Mouse (Mus musculus): Measurements from ENCODE around the gene Vsig4.
"Not testable (repeated sequence)": the region's sequence is repeated elsewhere in the genome, so short reads cannot be mapped to it uniquely, and the experiment has no call there.

The Vsig4 gene

DNA sequence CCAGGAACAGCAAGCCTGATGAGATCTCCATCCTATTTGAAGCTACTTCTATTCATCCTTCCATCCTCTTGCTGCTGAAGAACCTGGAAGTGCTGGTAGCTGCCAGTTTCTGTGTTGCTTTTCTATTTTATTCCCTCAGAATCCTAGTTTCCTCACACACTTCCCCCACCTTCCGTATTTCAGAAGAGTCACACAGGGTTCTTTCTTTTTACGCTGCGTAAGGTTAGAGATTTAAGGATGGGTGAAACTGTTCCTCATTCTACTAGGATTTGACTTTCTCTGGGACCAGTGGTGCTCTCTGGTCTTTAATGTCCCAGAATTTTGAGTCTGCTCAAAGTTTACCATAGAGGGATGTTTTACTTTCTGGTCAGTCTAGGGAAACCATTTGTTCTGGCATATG is at the start of gene Vsig4:
Gene Vsig4, minus strand, starts transcription at position 101 of the 400 bp plus-strand sequence.
- no peak for DNase-seq (ENCODE audit: low read depth, low spot score)

DNA sequence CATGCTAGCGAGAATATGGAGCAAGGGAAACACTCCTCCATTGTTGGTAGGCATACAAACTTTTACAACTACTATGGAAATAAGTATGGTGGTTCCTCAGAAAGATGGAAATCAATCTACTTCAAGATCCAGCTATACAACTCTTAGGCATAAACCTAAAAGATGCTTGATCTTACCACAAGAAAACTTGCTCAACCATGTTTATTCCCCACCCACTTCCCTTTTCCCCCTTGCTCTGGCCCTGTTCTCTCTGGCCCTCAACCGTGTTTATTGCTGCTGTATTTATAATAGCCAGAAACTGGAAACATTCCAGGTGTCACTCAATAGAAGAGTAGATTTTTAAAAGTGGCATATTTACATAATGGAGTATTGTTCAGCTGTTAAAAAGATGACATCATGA is 45.9 kb upstream of the Vsig4 start:
- no peak for DNase-seq (ENCODE audit: low read depth, low spot score)

DNA sequence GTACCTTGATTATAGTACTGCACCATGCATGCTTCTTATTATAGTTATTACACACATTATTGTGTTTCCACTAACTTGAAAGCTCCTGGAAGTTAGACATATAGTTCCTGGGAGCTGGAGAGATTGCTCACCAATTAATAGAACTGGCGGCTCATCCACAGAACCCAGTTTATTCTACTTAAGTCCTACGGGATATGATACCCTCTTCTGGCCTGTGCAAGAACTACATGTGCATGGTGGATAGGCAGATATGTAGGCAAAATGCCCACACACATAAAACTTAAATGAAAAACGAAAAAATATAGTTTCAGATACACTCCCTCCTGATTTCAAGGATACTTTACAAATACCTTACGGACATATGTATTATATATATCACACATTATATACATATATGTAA is 36.5 kb upstream of the Vsig4 start:
- DNase-seq (ENCODE audit: low read depth, low spot score), result peak; percentile 25

DNA sequence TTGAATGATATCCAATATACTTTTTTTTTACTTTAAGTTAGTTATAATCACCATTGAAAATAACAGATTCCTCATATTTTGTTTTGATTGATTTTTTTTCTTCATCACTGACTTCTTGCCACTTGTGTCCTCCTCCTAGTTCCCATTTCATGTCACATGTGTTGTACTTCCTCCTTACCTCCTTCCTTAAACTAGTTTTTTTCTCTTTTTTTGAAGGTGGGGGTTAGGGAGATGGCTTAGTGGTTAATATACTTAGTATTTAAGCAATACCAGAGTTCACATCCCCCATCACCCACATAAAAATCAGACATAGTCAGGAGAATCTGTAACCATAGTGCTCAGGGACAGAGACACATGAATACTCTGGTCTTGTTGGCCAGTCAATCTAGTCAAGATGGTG is 36.7 kb downstream of the Vsig4 start:
- DNase-seq (ENCODE audit: low read depth, low spot score), result no peak

DNA sequence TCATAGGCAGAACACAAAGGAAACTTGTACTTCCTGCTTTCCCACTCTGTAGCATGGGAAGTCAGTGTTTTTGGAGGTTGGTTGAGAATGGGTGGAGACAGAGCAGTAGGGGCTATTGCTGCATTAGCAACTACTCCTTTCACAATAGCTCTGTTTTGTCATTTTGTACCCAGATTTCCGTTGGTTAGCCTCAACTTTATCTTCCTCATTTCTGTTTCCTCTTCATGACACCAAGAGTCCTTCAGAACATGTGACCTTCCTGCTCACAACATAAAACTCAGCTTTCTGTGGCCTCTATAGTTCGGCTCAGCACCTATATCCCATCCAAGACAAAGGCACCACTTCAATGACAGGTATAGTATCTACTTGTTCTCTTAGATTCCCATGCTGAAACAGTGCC is 53.6 kb downstream of the Vsig4 start:
- no peak for DNase-seq (ENCODE audit: low read depth, low spot score)

DNA sequence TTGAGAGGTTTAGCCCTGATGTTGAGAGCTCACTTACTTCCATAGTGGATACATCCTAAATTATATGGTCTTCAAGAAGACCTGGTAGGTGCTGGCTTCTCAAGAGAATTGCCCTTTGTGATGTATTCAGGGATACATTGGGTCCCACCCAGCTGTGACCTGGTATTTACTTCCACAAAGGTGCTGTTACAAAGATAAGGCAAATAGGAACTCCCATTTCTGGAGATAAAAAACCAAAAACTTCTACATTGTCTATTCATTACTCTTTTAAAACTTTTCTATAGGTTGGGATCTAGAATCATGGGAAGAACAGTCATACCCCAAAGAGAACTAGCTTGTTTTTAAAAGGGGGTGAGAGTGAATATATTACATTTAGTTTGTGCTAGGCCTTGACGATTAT is 54.2 kb downstream of the Vsig4 start:
- no peak for DNase-seq (ENCODE audit: low read depth, low spot score)

DNA sequence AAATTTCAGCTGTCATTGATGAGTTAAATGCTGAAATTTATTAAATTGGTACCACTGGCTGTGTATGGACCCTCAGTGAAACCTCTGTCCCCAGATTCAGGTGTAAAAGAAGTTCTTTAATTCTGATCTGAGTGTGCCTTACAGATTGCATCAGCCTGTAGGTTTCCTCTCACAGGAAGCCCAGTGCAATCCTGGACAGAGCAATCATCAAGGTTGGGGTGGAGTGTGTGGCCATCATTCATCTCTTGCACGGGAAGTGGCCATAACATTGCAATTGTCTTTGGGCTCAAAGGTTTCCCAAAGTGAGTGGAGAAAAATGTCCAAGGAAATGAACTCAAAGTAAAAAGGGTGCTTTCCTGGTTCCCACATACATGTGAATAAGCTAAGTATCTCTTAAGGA is 57.5 kb downstream of the Vsig4 start:
- DNase-seq (ENCODE audit: low read depth, low spot score), result no peak

DNA sequence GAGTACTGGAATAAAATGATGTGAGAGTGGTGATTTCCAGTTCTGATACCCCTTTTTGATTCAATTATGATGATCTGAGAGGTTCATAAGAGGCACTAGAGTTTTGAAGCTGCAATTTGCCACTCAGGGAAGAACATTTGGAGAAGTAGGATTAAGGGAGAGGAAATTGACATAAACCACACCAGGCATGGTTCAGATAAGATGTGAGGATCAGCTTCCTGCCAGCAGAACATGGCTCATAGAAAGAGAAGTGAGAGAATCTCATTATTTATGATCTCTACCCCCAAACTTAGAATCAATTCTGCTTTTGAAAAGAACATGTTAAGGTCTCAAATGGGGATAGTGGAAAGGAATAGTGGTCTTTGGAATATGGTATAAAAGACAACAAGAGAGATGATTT is 66.2 kb downstream of the Vsig4 start:
- no peak for DNase-seq (ENCODE audit: low read depth, low spot score)

DNA sequence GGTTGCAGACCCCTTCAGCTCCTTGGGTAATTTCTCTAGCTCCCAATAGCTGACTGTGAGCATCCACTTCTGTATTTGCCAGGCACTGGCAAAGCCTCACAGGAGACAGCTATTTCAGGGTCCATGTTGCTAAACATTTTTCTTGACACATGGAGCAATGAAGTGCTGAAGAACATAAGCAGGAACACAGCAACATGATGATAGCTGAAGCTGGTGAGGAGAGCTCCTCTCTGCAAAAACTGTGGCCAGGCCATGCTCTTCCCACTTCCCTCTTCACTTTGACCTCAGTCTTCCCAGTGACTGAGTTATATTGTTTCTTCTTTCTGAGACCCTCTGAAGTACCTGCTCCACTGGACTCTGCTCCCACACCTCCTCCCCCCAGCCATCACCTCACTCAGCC is 67.8 kb downstream of the Vsig4 start:
- DNase-seq (ENCODE audit: low read depth, low spot score), result no peak

DNA sequence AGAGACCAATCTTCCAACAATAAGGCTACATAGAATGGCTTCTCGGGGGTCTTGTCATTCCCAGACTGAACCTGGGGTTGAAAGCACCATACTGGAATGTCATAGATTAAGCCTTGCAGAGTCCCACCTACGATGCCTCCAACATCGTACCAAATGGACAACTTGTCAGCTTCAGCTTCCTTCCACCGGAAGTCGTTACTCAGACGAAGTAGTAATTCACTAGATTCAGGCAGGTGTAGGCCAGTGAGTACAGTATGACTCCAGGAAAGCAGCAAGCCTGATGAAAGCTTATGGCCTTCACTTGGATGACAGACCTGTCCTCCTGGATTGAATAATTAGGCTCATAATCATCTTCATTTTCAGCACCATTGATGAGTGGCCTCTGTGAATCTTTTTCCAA is 69.0 kb downstream of the Vsig4 start:
- no peak for DNase-seq (ENCODE audit: low read depth, low spot score)

DNA sequence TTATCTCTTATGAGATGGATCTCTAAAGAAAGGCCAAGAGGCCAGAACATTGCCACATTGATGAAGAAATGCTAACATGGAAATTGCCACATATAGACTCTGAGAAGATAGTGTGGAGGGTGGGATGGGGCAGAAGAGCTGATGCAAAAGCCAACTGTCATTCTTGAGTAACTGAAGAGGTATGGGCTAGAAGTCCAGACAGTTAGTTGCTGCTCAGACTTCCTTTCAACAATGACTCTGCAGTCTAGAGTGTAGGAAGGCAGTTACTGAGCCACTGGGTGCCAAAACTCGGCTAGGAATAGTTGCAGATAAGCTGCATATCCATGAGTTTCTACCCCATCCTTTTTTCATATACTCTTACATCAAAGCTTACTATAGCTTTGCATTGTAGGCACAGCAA is 75.2 kb downstream of the Vsig4 start:
- DNase-seq (ENCODE audit: low read depth, low spot score), result no peak

DNA sequence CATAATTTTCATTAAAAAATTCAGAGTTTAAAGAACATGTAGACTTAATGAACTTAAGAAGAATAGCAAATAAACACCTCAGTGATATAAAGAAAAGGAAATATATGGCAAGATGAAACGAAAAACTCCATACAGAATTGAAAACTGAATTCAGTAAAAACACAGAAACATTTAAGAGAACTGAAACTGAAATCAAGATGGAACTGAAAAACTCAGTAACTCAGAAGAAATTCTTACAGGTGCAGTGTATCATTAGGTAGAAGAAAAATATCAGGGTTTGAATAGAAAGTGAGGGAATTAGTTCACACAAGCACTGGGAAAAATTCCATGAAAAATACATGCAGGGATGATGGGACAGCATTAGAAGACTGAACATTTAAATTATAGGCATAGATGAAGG is 86.4 kb downstream of the Vsig4 start:
- DNase-seq (ENCODE audit: low read depth, low spot score), result no peak

DNA sequence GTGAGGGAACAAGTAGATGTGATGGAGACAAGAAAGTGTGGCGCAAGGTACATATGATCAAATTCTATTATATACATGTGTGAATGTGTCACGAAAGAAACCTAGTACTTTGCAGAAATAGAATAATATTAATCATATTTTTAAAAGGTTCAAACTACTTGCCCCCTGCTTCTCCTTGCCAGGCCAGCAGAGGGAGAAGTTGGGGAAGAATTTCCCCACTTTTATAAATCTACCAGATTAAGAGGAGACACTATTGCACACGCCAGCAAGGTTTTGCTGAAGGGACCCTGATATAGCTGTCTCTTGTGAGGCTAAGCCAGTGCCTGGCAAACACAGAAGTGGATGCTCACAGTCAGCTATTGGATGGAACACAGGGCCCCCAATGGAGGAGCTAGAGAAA is 88.1 kb downstream of the Vsig4 start:
- DNase-seq (ENCODE audit: low read depth, low spot score), result not testable (repeated sequence)

All from ES-CJ7 (cell line).